Mouse (Mus musculus): Measurements from ENCODE around the gene Opa1. TPM values are rescaled to one million over a fixed set of nuclear protein-coding genes. Genes with fewer than 3 reads are reported as not detected.
A peak's percentile ranks its signal among the peaks of the same experiment; 100 is the strongest.

Opa1 gene
- polyA plus RNA-seq, 1 experiment: 11.9 TPM

GRCm38 (mm10) chr16:29642376-29642775 is 63.2 kb downstream of the Opa1 start:
- H3K4me3 ChIP-seq (ENCODE audit: control insufficient read depth, insufficient read depth, low read length): no peak overlapping the region
- H3K27ac ChIP-seq (ENCODE audit: control insufficient read depth, insufficient read depth, low read length): no peak overlapping the region
- peaks cover 9% of the 10 kb centered on the region for H3K36me3 ChIP-seq (ENCODE audit: control insufficient read depth, insufficient read depth, low read length)
- H3K4me1 ChIP-seq (replicated peaks; ENCODE audit: control insufficient read depth, insufficient read depth, low read length): no peaks in the 10 kb centered on the region
- 93% methylated on average over 1 of the region's 1 CpGs for WGBS
- H3K27me3 ChIP-seq (ENCODE audit: control insufficient read depth, insufficient read depth, low read length): no peaks in the 10 kb centered on the region
- DNase-seq: no peak
- no peak for TF ChIP-seq CTCF (IDR thresholded peaks at IDR 0.05; ENCODE audit: borderline replicate concordance, control insufficient read depth, extremely low read depth, insufficient read depth, low read length, poor library complexity)
- no peak for TF ChIP-seq POLR2A (IDR thresholded peaks at IDR 0.05; ENCODE audit: control insufficient read depth, extremely low read depth, insufficient read depth, low read length, poor library complexity)

GRCm38 (mm10) chr16:29644871-29645270 is 65.7 kb downstream of the Opa1 start:
- no peak for DNase-seq
- 96% methylated on average over 3 of the region's 3 CpGs for WGBS
- Histone ChIP-seq H3K27me3 (ENCODE audit: control insufficient read depth, insufficient read depth, low read length) (no peaks in the 10 kb centered on the region), H3K27ac (ENCODE audit: control insufficient read depth, insufficient read depth, low read length) (no peak overlapping the region), H3K4me3 (ENCODE audit: control insufficient read depth, insufficient read depth, low read length) (no peak overlapping the region), H3K36me3 (ENCODE audit: control insufficient read depth, insufficient read depth, low read length) (peaks cover 3% of the 10 kb centered on the region), H3K4me1 (replicated peaks; ENCODE audit: control insufficient read depth, insufficient read depth, low read length) (no peaks in the 10 kb centered on the region)
- TF ChIP-seq CTCF (IDR thresholded peaks at IDR 0.05; ENCODE audit: borderline replicate concordance, control insufficient read depth, extremely low read depth, insufficient read depth, low read length, poor library complexity) (no peak), POLR2A (IDR thresholded peaks at IDR 0.05; ENCODE audit: control insufficient read depth, extremely low read depth, insufficient read depth, low read length, poor library complexity) (no peak)

- Histone ChIP-seq H3K4me3 (ENCODE audit: control insufficient read depth, insufficient read depth, low read length) (no peak overlapping the region), H3K4me1 (replicated peaks; ENCODE audit: control insufficient read depth, insufficient read depth, low read length) (no peaks in the 10 kb centered on the region), H3K27me3 (ENCODE audit: control insufficient read depth, insufficient read depth, low read length) (no peaks in the 10 kb centered on the region), H3K27ac (ENCODE audit: control insufficient read depth, insufficient read depth, low read length) (no peak overlapping the region), H3K36me3 (ENCODE audit: control insufficient read depth, insufficient read depth, low read length) (peaks cover 7% of the 10 kb centered on the region)
- no peak for TF ChIP-seq CTCF (IDR thresholded peaks at IDR 0.05; ENCODE audit: borderline replicate concordance, control insufficient read depth, extremely low read depth, insufficient read depth, low read length, poor library complexity)
- TF ChIP-seq POLR2A (IDR thresholded peaks at IDR 0.05; ENCODE audit: control insufficient read depth, extremely low read depth, insufficient read depth, low read length, poor library complexity): no peak
- no peak for DNase-seq
Observed at GRCm38 (mm10) chr16:29646202-29646601, 67.1 kb downstream of the Opa1 start.

- TF ChIP-seq POLR2A (IDR thresholded peaks at IDR 0.05; ENCODE audit: control insufficient read depth, extremely low read depth, insufficient read depth, low read length, poor library complexity) (no peak), CTCF (IDR thresholded peaks at IDR 0.05; ENCODE audit: borderline replicate concordance, control insufficient read depth, extremely low read depth, insufficient read depth, low read length, poor library complexity) (no peak)
- Histone ChIP-seq H3K4me1 (replicated peaks; ENCODE audit: control insufficient read depth, insufficient read depth, low read length) (no peaks in the 10 kb centered on the region; the same call in none of the 2 replicates), H3K4me3 (ENCODE audit: control insufficient read depth, insufficient read depth, low read length) (no peak overlapping the region), H3K36me3 (ENCODE audit: control insufficient read depth, insufficient read depth, low read length) (peaks cover 5% of the 10 kb centered on the region; the same call in 1 of the 2 replicates), H3K27ac (ENCODE audit: control insufficient read depth, insufficient read depth, low read length) (no peak overlapping the region), H3K27me3 (ENCODE audit: control insufficient read depth, insufficient read depth, low read length) (no peaks in the 10 kb centered on the region)
- WGBS: 89% methylated on average over 9 of the region's 9 CpGs
- DNase-seq: no peak
Observed at GRCm38 (mm10) chr16:29656187-29656825, 77.2 kb downstream of the Opa1 start.

GRCm38 (mm10) chr16:29656901-29657300 is 77.8 kb downstream of the Opa1 start:
- 80% methylated on average over 10 of the region's 10 CpGs for WGBS
- H3K27ac ChIP-seq (ENCODE audit: control insufficient read depth, insufficient read depth, low read length): no peak overlapping the region
- DNase-seq: no peak
- H3K4me1 ChIP-seq (replicated peaks; ENCODE audit: control insufficient read depth, insufficient read depth, low read length): no peaks in the 10 kb centered on the region; the same call in none of the 2 replicates
- H3K4me3 ChIP-seq (ENCODE audit: control insufficient read depth, insufficient read depth, low read length): no peak overlapping the region
- H3K36me3 ChIP-seq (ENCODE audit: control insufficient read depth, insufficient read depth, low read length): no peaks in the 10 kb centered on the region
- no peak for TF ChIP-seq POLR2A (IDR thresholded peaks at IDR 0.05; ENCODE audit: control insufficient read depth, extremely low read depth, insufficient read depth, low read length, poor library complexity)
- no peak for TF ChIP-seq CTCF (IDR thresholded peaks at IDR 0.05; ENCODE audit: borderline replicate concordance, control insufficient read depth, extremely low read depth, insufficient read depth, low read length, poor library complexity)
- no peaks in the 10 kb centered on the region for H3K27me3 ChIP-seq (ENCODE audit: control insufficient read depth, insufficient read depth, low read length)

GRCm38 (mm10) chr16:29657650-29658548 is 78.8 kb downstream of the Opa1 start:
- DNase-seq: peak; percentile 9
- no peaks in the 10 kb centered on the region; the same call in none of the 2 replicates for H3K4me1 ChIP-seq (replicated peaks; ENCODE audit: control insufficient read depth, insufficient read depth, low read length)
- 31% methylated on average over 18 of the region's 18 CpGs for WGBS
- TF ChIP-seq POLR2A (IDR thresholded peaks at IDR 0.05; ENCODE audit: control insufficient read depth, extremely low read depth, insufficient read depth, low read length, poor library complexity) (no peak), CTCF (IDR thresholded peaks at IDR 0.05; ENCODE audit: borderline replicate concordance, control insufficient read depth, extremely low read depth, insufficient read depth, low read length, poor library complexity) (no peak)
- no peak overlapping the region for H3K4me3 ChIP-seq (ENCODE audit: control insufficient read depth, insufficient read depth, low read length)
- no peaks in the 10 kb centered on the region for H3K36me3 ChIP-seq (ENCODE audit: control insufficient read depth, insufficient read depth, low read length)
- no peaks in the 10 kb centered on the region for H3K27me3 ChIP-seq (ENCODE audit: control insufficient read depth, insufficient read depth, low read length)
- H3K27ac ChIP-seq (ENCODE audit: control insufficient read depth, insufficient read depth, low read length): no peak overlapping the region
